Mouse (Mus musculus): ENCODE results near the gene Igf2bp1. TPM values are rescaled to one million over a fixed set of nuclear protein-coding genes. Genes with fewer than 3 reads are reported as not detected.

The Igf2bp1 gene
- polyA plus RNA-seq, 1 experiment from 2014 or later = 20.6 TPM

DNA sequence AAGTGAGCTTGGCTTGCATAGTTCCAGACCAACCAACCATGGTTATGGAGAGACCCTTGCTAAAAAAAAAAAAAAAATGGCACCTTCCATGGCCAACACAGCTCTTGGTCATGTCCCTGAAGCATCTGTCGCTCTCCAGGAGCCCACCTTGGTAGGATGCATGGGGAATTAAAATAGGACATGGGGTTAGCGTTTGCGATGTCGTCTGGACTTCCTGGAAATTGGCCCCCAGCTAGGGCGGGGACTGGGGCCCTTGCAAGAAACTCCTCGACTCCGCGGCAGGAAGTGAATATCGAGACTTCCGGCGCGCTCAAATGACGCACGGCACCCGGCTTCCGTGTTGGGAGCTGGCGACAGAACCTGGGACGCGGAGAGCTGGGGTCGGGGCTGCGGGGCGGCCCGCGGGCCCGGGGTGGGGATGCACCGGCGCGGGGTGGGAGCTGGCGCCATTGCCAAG lies 28.9 kb upstream of the Igf2bp1 start, which contains the start of gene Snf8:
TSS of gene Snf8 (plus strand) at position 290 of the 457 bp plus-strand sequence.
- no peaks in the 10 kb centered on the region for H3K9me3 ChIP-seq (replicated peaks)
- WGBS = under 1% methylated on average over 29 of the region's 29 CpGs
- peak; percentile 81 for ATAC-seq (replicated peaks; ENCODE audit: insufficient number of reproducible peaks, insufficient read depth, low FRiP score, low read depth)
- peaks cover 12% of the 10 kb centered on the region for H3K4me1 ChIP-seq (replicated peaks)
- peak within 1 kb of the TSS; percentile 69 for H3K4me3 ChIP-seq
- peak within 1 kb of the TSS; percentile 51 for H3K27ac ChIP-seq
- H3K9ac ChIP-seq = peak within 1 kb of the TSS; percentile 68
- peak within 1 kb of the TSS; percentile 76 for H3K4me2 ChIP-seq
- no peaks in the 10 kb centered on the region for H3K27me3 ChIP-seq
- H3K36me3 ChIP-seq = peaks cover 13% of the 10 kb centered on the region; the same call in 1 of the 2 replicates

- ATAC-seq (replicated peaks; ENCODE audit: insufficient number of reproducible peaks, insufficient read depth, low FRiP score, low read depth) = no peak
- Histone ChIP-seq H3K27ac (no peak overlapping the region), H3K27me3 (no peaks in the 10 kb centered on the region), H3K4me1 (replicated peaks) (peaks cover 12% of the 10 kb centered on the region), H3K9me3 (replicated peaks) (no peaks in the 10 kb centered on the region), H3K4me3 (peak overlapping the region; percentile 69), H3K9ac (no peak overlapping the region), H3K4me2 (peak overlapping the region; percentile 76), H3K36me3 (peaks cover 9% of the 10 kb centered on the region; the same call in 1 of the 2 replicates)
- 44% methylated on average over 8 of the region's 8 CpGs for WGBS
Observed at GRCm38 (mm10) chr11:96034116-96034515, 28.4 kb upstream of the Igf2bp1 start.

GRCm38 (mm10) chr11:96033264-96033663 lies 27.5 kb upstream of the Igf2bp1 start:
- H3K4me2 ChIP-seq = no peak overlapping the region
- 100% methylated on average over 3 of the region's 3 CpGs for WGBS
- no peak for ATAC-seq (replicated peaks; ENCODE audit: insufficient number of reproducible peaks, insufficient read depth, low FRiP score, low read depth)
- peaks cover 6% of the 10 kb centered on the region; the same call in 1 of the 2 replicates for H3K36me3 ChIP-seq
- no peak overlapping the region for H3K9ac ChIP-seq
- no peak overlapping the region for H3K27ac ChIP-seq
- H3K4me1 ChIP-seq (replicated peaks) = peaks cover 12% of the 10 kb centered on the region
- no peak overlapping the region for H3K4me3 ChIP-seq
- no peaks in the 10 kb centered on the region for H3K9me3 ChIP-seq (replicated peaks)
- H3K27me3 ChIP-seq = no peaks in the 10 kb centered on the region

DNA sequence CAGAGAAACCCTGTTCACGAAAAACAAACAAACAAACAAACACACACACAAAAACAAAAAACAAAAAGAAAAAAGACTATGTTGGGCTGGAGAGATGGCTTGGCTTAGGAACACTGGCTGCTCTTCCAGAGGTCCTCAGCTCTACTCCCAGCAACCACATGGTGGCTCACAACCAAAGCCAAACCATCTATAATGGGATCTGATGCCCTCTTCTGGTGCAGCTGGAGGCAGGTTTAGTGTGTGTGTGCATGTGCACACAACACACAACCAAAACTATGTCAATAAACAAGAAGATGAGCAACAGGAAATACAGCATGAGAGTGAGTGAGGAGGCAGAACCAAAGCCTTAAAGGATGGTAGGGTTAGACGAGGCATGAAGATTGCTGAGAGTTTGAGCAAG lies 26.0 kb upstream of the Igf2bp1 start:
- Histone ChIP-seq H3K9ac (no peak overlapping the region), H3K4me1 (replicated peaks) (peaks cover 12% of the 10 kb centered on the region), H3K4me3 (no peak overlapping the region), H3K27ac (no peak overlapping the region), H3K27me3 (no peaks in the 10 kb centered on the region), H3K9me3 (replicated peaks) (no peaks in the 10 kb centered on the region), H3K4me2 (no peak overlapping the region), H3K36me3 (no peaks in the 10 kb centered on the region)
- WGBS = 79% methylated on average over 2 of the region's 2 CpGs
- ATAC-seq (replicated peaks; ENCODE audit: insufficient number of reproducible peaks, insufficient read depth, low FRiP score, low read depth) = no peak

GRCm38 (mm10) chr11:96030571-96030970 lies 24.8 kb upstream of the Igf2bp1 start:
- Histone ChIP-seq H3K9me3 (replicated peaks) (no peaks in the 10 kb centered on the region), H3K4me3 (no peak overlapping the region), H3K36me3 (no peaks in the 10 kb centered on the region), H3K4me2 (no peak overlapping the region), H3K27ac (no peak overlapping the region), H3K27me3 (no peaks in the 10 kb centered on the region), H3K4me1 (replicated peaks) (peaks cover 7% of the 10 kb centered on the region), H3K9ac (no peak overlapping the region)
- 74% methylated on average over 3 of the region's 3 CpGs for WGBS
- no peak for ATAC-seq (replicated peaks; ENCODE audit: insufficient number of reproducible peaks, insufficient read depth, low FRiP score, low read depth)

DNA sequence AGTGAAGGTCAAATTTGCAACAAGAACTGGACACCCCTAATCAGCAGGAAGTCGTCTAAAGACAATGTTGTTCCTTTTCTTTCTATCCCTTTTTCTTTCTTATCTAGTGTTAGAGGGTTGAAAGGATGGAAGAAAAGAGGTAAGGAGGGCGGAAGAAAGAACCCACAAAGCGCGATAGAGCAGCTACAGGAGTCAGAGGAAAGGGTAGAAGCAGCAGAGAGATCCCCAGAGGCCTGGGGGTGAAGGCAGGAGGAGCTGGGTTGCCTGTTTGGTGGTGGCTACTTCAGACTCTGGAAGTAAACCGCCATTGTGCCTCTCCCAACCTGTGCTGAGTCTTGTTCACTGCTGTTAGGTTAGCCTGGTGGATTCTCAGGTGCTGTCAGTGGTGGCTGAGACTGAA lies 22.4 kb upstream of the Igf2bp1 start:
- H3K9me3 ChIP-seq (replicated peaks) = no peaks in the 10 kb centered on the region
- H3K4me1 ChIP-seq (replicated peaks) = no peaks in the 10 kb centered on the region
- no peak for ATAC-seq (replicated peaks; ENCODE audit: insufficient number of reproducible peaks, insufficient read depth, low FRiP score, low read depth)
- no peaks in the 10 kb centered on the region for H3K36me3 ChIP-seq
- no peak overlapping the region for H3K4me2 ChIP-seq
- no peaks in the 10 kb centered on the region for H3K27me3 ChIP-seq
- 48% methylated on average over 5 of the region's 5 CpGs for WGBS
- H3K27ac ChIP-seq = no peak overlapping the region
- H3K9ac ChIP-seq = no peak overlapping the region
- H3K4me3 ChIP-seq = no peak overlapping the region

DNA sequence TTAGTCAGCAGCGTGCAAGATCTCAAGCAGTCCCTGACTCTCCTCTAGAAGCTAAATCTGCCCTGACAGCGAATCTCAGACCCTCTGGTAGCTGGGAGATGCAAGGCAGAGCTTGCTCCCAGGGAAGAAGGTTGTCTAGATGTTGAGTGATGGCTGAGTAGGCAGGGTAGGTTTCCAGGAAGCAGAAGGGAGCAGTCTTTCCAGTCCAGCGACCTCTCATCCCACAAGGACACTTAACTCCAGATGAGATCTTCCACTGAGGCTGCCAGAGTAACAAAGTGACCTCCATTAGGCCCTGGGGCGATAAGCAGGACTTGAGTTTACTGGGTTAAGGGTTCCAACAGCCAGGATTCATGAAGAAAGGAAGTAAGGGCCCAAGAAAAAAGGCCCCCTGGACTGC lies 14.9 kb upstream of the Igf2bp1 start:
- Histone ChIP-seq H3K27ac (no peak overlapping the region), H3K9me3 (replicated peaks) (no peaks in the 10 kb centered on the region), H3K4me3 (no peak overlapping the region), H3K9ac (no peak overlapping the region), H3K36me3 (no peaks in the 10 kb centered on the region), H3K27me3 (no peaks in the 10 kb centered on the region), H3K4me1 (replicated peaks) (peaks cover 6% of the 10 kb centered on the region), H3K4me2 (no peak overlapping the region)
- ATAC-seq (replicated peaks; ENCODE audit: insufficient number of reproducible peaks, insufficient read depth, low FRiP score, low read depth) = no peak
- WGBS = 35% methylated on average over 4 of the region's 4 CpGs

- H3K4me3 ChIP-seq = no peak overlapping the region
- no peaks in the 10 kb centered on the region for H3K27me3 ChIP-seq
- H3K9ac ChIP-seq = no peak overlapping the region
- H3K9me3 ChIP-seq (replicated peaks) = no peaks in the 10 kb centered on the region
- whole genome bisulfite sequencing = 14% methylated on average over 9 of the region's 9 CpGs
- peaks cover 6% of the 10 kb centered on the region for H3K4me1 ChIP-seq (replicated peaks)
- H3K36me3 ChIP-seq = no peaks in the 10 kb centered on the region
- H3K27ac ChIP-seq = no peak overlapping the region
- peak; percentile 69; the same call in 1 of the 2 replicates for ATAC-seq (replicated peaks; ENCODE audit: insufficient number of reproducible peaks, insufficient read depth, low FRiP score, low read depth)
- no peak overlapping the region for H3K4me2 ChIP-seq
Observed at GRCm38 (mm10) chr11:96017941-96018351, 12.2 kb upstream of the Igf2bp1 start.

DNA sequence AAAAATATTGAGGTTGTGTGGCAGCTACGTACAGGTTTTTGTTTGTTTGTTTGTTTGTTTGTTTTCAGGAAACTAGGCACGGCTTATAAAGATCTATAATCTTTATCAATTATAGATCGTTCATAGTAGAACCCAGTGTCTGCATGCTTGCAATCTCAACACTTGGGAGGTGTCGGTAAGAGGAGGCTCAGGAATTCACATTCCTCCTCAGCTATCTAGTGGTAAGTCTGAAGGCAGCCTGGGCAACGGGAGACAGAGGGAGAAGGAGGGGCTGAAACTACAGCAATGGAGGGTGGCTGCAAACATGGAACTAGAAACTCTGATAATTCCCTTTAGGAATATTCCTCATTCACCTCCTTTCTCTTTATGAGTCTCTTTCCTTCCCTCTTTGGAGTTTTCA lies 9.7 kb upstream of the Igf2bp1 start:
- Histone ChIP-seq H3K4me1 (replicated peaks) (peaks cover 6% of the 10 kb centered on the region), H3K27me3 (no peaks in the 10 kb centered on the region), H3K27ac (no peak overlapping the region), H3K4me3 (no peak overlapping the region), H3K4me2 (no peak overlapping the region), H3K9me3 (replicated peaks) (no peaks in the 10 kb centered on the region), H3K9ac (no peak overlapping the region), H3K36me3 (no peaks in the 10 kb centered on the region)
- ATAC-seq (replicated peaks; ENCODE audit: insufficient number of reproducible peaks, insufficient read depth, low FRiP score, low read depth) = no peak
- 17% methylated on average over 5 of the region's 5 CpGs for WGBS

- H3K36me3 ChIP-seq = no peaks in the 10 kb centered on the region
- no peak for ATAC-seq (replicated peaks; ENCODE audit: insufficient number of reproducible peaks, insufficient read depth, low FRiP score, low read depth)
- WGBS = 4% methylated on average over 6 of the region's 8 CpGs
- H3K4me3 ChIP-seq = no peak overlapping the region
- H3K9me3 ChIP-seq (replicated peaks) = no peaks in the 10 kb centered on the region
- H3K9ac ChIP-seq = no peak overlapping the region
- no peak overlapping the region for H3K27ac ChIP-seq
- H3K4me1 ChIP-seq (replicated peaks) = peaks cover 5% of the 10 kb centered on the region
- H3K4me2 ChIP-seq = no peak overlapping the region
- H3K27me3 ChIP-seq = no peaks in the 10 kb centered on the region
Observed at GRCm38 (mm10) chr11:96011982-96012381, 6.2 kb upstream of the Igf2bp1 start.

GRCm38 (mm10) chr11:96008827-96009226 lies 3.1 kb upstream of the Igf2bp1 start:
- Histone ChIP-seq H3K4me1 (replicated peaks) (peaks cover 19% of the 10 kb centered on the region), H3K9me3 (replicated peaks) (no peaks in the 10 kb centered on the region), H3K36me3 (no peaks in the 10 kb centered on the region), H3K4me3 (no peak overlapping the region), H3K9ac (no peak overlapping the region), H3K4me2 (no peak overlapping the region), H3K27ac (no peak overlapping the region), H3K27me3 (no peaks in the 10 kb centered on the region)
- 4% methylated on average over 1 of the region's 1 CpGs for WGBS
- no peak for ATAC-seq (replicated peaks; ENCODE audit: insufficient number of reproducible peaks, insufficient read depth, low FRiP score, low read depth)

DNA sequence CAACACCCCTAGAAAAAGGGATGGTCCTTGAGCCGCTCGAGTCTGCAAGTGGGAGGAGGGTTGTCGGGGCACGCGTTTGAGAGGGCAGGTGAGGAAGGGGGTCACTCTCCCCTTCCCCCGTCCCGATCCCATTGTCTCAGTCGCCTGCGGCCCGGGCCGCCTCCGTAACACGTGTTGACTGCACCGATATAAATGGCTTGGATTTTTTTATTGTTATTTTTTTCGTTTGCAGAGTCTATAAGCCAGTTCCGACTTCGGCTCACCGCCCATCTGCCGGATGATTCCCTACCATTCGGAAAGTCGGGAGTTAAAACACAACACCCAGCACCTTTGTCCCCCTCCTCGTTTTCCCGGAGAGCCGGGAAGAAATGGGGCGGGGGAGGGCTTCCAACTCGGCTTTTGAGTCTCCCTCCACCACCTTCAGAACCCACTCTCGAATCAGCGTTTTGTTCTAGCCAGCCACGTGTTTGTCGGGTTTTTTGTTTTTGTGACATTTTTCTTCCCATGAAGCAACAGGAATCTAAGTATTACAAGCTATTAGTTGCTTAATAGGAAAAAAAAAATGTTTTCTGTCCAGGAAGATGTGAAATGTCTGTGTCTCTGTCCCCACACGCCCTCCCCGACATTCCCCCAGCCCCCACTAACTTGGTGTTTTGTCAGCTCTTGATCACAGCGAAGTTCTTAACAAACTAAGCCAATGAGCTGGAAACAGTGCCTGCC lies 1.9 kb upstream of the Igf2bp1 start:
- H3K27ac ChIP-seq = peak overlapping the region; percentile 84
- no peaks in the 10 kb centered on the region for H3K36me3 ChIP-seq
- no peaks in the 10 kb centered on the region for H3K9me3 ChIP-seq (replicated peaks)
- peak overlapping the region; percentile 98 for H3K4me2 ChIP-seq
- peaks cover 26% of the 10 kb centered on the region for H3K4me1 ChIP-seq (replicated peaks)
- no peaks in the 10 kb centered on the region for H3K27me3 ChIP-seq
- H3K9ac ChIP-seq = peak overlapping the region; percentile 75
- H3K4me3 ChIP-seq = peak overlapping the region; percentile 86
- WGBS = under 1% methylated on average over 33 of the region's 33 CpGs
- ATAC-seq (replicated peaks; ENCODE audit: insufficient number of reproducible peaks, insufficient read depth, low FRiP score, low read depth) = peak; percentile 15; the same call in 1 of the 2 replicates
